Mouse (Mus musculus) 416B (cell line): ENCODE data around the gene Gm10256.
"Not testable (repeated sequence)": the region's sequence is repeated elsewhere in the genome, so short reads cannot be mapped to it uniquely, and the experiment has no call there.

Experiments
- DNase-seq: peaks from one replicate; pipeline ENCODE4 v3.0.0; 2011; ENCODE audit warnings: low read depth

Gm10256 gene

GRCm38 (mm10) chrY:2830380-2830779, at the start of gene Gm10256, which contains the start of gene Rbmy:
Gm10256 (plus strand) TSS chrY:2830699.
Rbmy (plus strand) TSS chrY:2830680.
- not testable (repeated sequence) for DNase-seq

- DNase-seq, result not testable (repeated sequence)
Observed at GRCm38 (mm10) chrY:2796105-2796504, 34.4 kb upstream of the Gm10256 start, which contains the start of gene Gm4064. Gm4064 (minus strand) TSS chrY:2796205.

- DNase-seq, result not testable (repeated sequence)
Observed at GRCm38 (mm10) chrY:2900689-2901088, 70.2 kb downstream of the Gm10256 start, which contains the start of gene Gm10352. Gm10352 (plus strand) TSS chrY:2900989.
